Mouse (Mus musculus): ENCODE measurements around the gene Lmo3.

GRCm38 (mm10) chr6:138477611-138478010, 104.2 kb downstream of the Lmo3 start:
- TF ChIP-seq CTCF (IDR thresholded peaks at IDR 0.05; ENCODE audit: borderline replicate concordance, extremely low read depth, insufficient read depth, insufficient read length) (peak; percentile 97), POLR2A (IDR thresholded peaks at IDR 0.05; ENCODE audit: borderline replicate concordance, extremely low read depth, insufficient read depth, insufficient read length, poor library complexity, severe bottlenecking) (no peak)
